Mouse (Mus musculus) CH12.LX (cell line): ENCODE data around the gene Kat8.

Experiments
- CTCF ChIP-seq, 2 experiments: IDR thresholded peaks in 1 of 2; conservative IDR thresholded peaks in 1 of 2; 2 replicates each; pipeline ENCODE4 v1.5.1; 2011 to 2012; ENCODE audit warnings: low read depth in 2 of 2, low read length in 2 of 2, improper control_type of control experiment in 1 of 2, inconsistent platforms in 1 of 2, mild to moderate bottlenecking in 1 of 2, moderate library complexity in 1 of 2
- ELF1 ChIP-seq: IDR thresholded peaks from 2 replicates; pipeline ENCODE4 v1.6.1; 2014; ENCODE audit warnings: low read depth, mild to moderate bottlenecking, inconsistent platforms, low read length, improper control_type of control experiment
- KAT2A ChIP-seq: IDR thresholded peaks from 2 replicates; pipeline ENCODE4 v1.6.1; 2012; ENCODE audit warnings: low read length, improper control_type of control experiment, inconsistent platforms; ENCODE audit not compliant: insufficient replicate concordance
- MAX ChIP-seq: IDR thresholded peaks from 2 replicates; pipeline ENCODE4 v1.6.1; 2011; ENCODE audit warnings: low read length, improper control_type of control experiment
- POLR2A ChIP-seq: IDR thresholded peaks from 2 replicates; pipeline ENCODE4 v1.6.1; 2011; ENCODE audit warnings: low read depth, mild to moderate bottlenecking, improper control_type of control experiment, low read length
- SIN3A ChIP-seq: IDR thresholded peaks from 2 replicates; pipeline ENCODE4 v1.6.1; 2012; ENCODE audit warnings: low read length, improper control_type of control experiment, inconsistent platforms
- SMC3 ChIP-seq: IDR thresholded peaks from 2 replicates; pipeline ENCODE4 v1.6.1; 2011; ENCODE audit warnings: low read depth, low read length, improper control_type of control experiment
- TCF12 ChIP-seq: IDR thresholded peaks from 2 replicates; pipeline ENCODE4 v1.6.1; 2014; ENCODE audit warnings: low read depth, mild to moderate bottlenecking, inconsistent platforms, low read length, improper control_type of control experiment

DNA sequence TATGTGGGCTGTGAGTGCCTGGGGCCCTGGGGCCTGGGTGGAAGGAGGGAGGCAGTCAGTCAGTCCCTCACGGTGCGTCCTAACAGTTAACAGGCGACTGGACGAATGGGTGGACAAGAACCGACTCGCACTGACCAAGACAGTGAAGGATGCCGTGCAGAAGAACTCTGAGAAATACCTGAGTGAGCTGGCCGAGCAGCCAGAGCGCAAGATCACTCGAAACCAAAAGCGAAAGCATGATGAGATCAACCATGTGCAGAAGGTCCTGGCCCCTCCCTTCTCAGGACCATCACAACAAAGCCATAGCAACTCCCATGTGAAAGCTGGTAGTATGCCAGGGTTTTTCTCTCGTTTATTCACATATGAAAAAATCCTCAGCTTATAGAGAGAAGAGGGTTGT lies 3.0 kb downstream of the Kat8 start:
- TF ChIP-seq CTCF (conservative IDR thresholded peaks at IDR 0.05 in 1 of 2, IDR thresholded peaks at IDR 0.05 in 1 of 2; ENCODE audit: low read depth in 2 of 2, low read length in 2 of 2) (no peak), KAT2A (0 out of 2 replicates have a peak, but pooled peaks have one; percentile 7), MAX (peak; percentile 94), SIN3A (peak; percentile 95), POLR2A (peak; percentile 63), ELF1 (no peak), TCF12 (peak; percentile 66; the same call in 1 of the 2 replicates), SMC3 (no peak)
